Mouse (Mus musculus) cerebellum, postnatal 25 days (tissue): ENCODE measurements around the gene Pam16.
A peak's percentile ranks its signal among the peaks of the same experiment; 100 is the strongest.

ENCODE experiments used
- DNase-seq, 2 experiments: peaks; one replicate each; pipeline ENCODE4 v3.0.0; 2021; ENCODE audit warnings: mixed read lengths in 2 of 2

Pam16 gene

GRCm38 (mm10) chr16:4607818-4608531 is 16.8 kb downstream of the Pam16 start:
- peak; percentile 93 to 94 for DNase-seq

GRCm38 (mm10) chr16:4606431-4607084 is 18.2 kb downstream of the Pam16 start:
- peak; percentile 46 to 68 for DNase-seq

GRCm38 (mm10) chr16:4605514-4606131 is 19.2 kb downstream of the Pam16 start:
- DNase-seq: no peak

- DNase-seq: no peak
Observed at GRCm38 (mm10) chr16:4604293-4604837, 20.4 kb downstream of the Pam16 start.

- no peak for DNase-seq
Observed at GRCm38 (mm10) chr16:4603453-4603837, 21.3 kb downstream of the Pam16 start.

GRCm38 (mm10) chr16:4602766-4603452 is 21.9 kb downstream of the Pam16 start:
- DNase-seq: no peak

- no peak for DNase-seq
Observed at GRCm38 (mm10) chr16:4602189-4602588, 22.6 kb downstream of the Pam16 start.

- DNase-seq: no peak
Observed at GRCm38 (mm10) chr16:4600701-4601310, 24.0 kb downstream of the Pam16 start.

GRCm38 (mm10) chr16:4599616-4600015 is 25.2 kb downstream of the Pam16 start:
- no peak for DNase-seq

- DNase-seq: no peak
Observed at GRCm38 (mm10) chr16:4598891-4599543, 25.8 kb downstream of the Pam16 start.

GRCm38 (mm10) chr16:4598041-4598440 is 26.7 kb downstream of the Pam16 start:
- no peak for DNase-seq

GRCm38 (mm10) chr16:4597296-4597695 is 27.5 kb downstream of the Pam16 start:
- no peak for DNase-seq

- no peak for DNase-seq
Observed at GRCm38 (mm10) chr16:4596836-4597235, 28.0 kb downstream of the Pam16 start.

- no peak for DNase-seq
Observed at GRCm38 (mm10) chr16:4596141-4596728, 28.6 kb downstream of the Pam16 start.

- peak; percentile 46 to 64 for DNase-seq
Observed at GRCm38 (mm10) chr16:4595527-4595963, 29.2 kb downstream of the Pam16 start.

- no peak for DNase-seq
Observed at GRCm38 (mm10) chr16:4594814-4595526, 29.8 kb downstream of the Pam16 start.

- peak; percentile 66 to 73 for DNase-seq
Observed at GRCm38 (mm10) chr16:4593971-4594813, 30.6 kb downstream of the Pam16 start, which contains the start of gene Glis2. Gene Glis2 (plus strand): TSS chr16:4594713.

- DNase-seq: peak; percentile 62 to 81
Observed at GRCm38 (mm10) chr16:4592909-4593875, 31.6 kb downstream of the Pam16 start.

- no peak for DNase-seq
Observed at GRCm38 (mm10) chr16:4590236-4590635, 34.6 kb downstream of the Pam16 start.
